Mouse (Mus musculus) C2C12 (cell line): ENCODE results near the gene Hormad2. TPM values are rescaled to one million over a fixed set of nuclear protein-coding genes. Genes with fewer than 3 reads are reported as not detected.

Source experiments
- H3K27me3 ChIP-seq: one replicate; pipeline ENCODE4 v1.6.1; 2011; ENCODE audit not compliant: control insufficient read depth, insufficient read depth, insufficient read length
- H3K36me3 ChIP-seq: one replicate; pipeline ENCODE4 v1.6.1; 2011; ENCODE audit not compliant: control insufficient read depth, insufficient read depth
- H3K4me3 ChIP-seq: one replicate; pipeline ENCODE4 v1.5.1; 2011; ENCODE audit warnings: mild to moderate bottlenecking, control low read depth; ENCODE audit not compliant: poor library complexity, insufficient read depth, severe bottlenecking
- H3K79me2 ChIP-seq: one replicate; pipeline ENCODE4 v1.6.1; 2011; ENCODE audit not compliant: control insufficient read depth, insufficient read depth
- H3K79me3 ChIP-seq: one replicate; pipeline ENCODE4 v1.6.1; 2011; ENCODE audit warnings: low read depth, control low read depth
- H3ac ChIP-seq: one replicate; pipeline ENCODE3; 2011; ENCODE audit warnings: low read depth; ENCODE audit not compliant: control insufficient read depth, insufficient read length
- CEBPB ChIP-seq: IDR thresholded peaks from one replicate; pipeline ENCODE4 v1.6.1; 2011; ENCODE audit warnings: low read depth, mild to moderate bottlenecking, control low read depth, moderate library complexity
- CTCF ChIP-seq: IDR thresholded peaks from one replicate; pipeline ENCODE4 v1.5.1; 2011; ENCODE audit not compliant: control insufficient read depth, insufficient read depth, insufficient read length
- FOSL1 ChIP-seq: IDR thresholded peaks from one replicate; pipeline ENCODE4 v1.8.0; 2011; ENCODE audit warnings: mild to moderate bottlenecking, low read length; ENCODE audit not compliant: poor library complexity, insufficient read depth, severe bottlenecking
- MAX ChIP-seq: IDR thresholded peaks from one replicate; pipeline ENCODE4 v1.6.1; 2011; ENCODE audit warnings: mild to moderate bottlenecking, control low read depth
- MYOD1 ChIP-seq: IDR thresholded peaks from one replicate; pipeline ENCODE4 v1.6.1; 2011; ENCODE audit warnings: low read depth; ENCODE audit not compliant: control insufficient read depth, insufficient read length
- MYOG ChIP-seq: IDR thresholded peaks from one replicate; pipeline ENCODE4 v1.6.1; 2011; ENCODE audit not compliant: control insufficient read depth, insufficient read length; ENCODE audit errors: extremely low read depth
- USF1 ChIP-seq: IDR thresholded peaks from one replicate; pipeline ENCODE4 v1.6.1; 2011; ENCODE audit warnings: low read depth, mild to moderate bottlenecking, control low read depth, moderate library complexity
- polyA plus RNA-seq: library from polyadenylated mRNA; unstranded; fragments of >200 nt; fragmentation: generic; extraction: Trizol; gene quantifications from one replicate; pipeline ENCODE4 v1.2.1, GENCODE M21; 2012; ENCODE audit warnings: missing spikeins

The Hormad2 gene
- polyA plus RNA-seq, 1 experiment, result not detected

GRCm38 (mm10) chr11:4482641-4483040, 41.7 kb upstream of the Hormad2 start:
- Histone ChIP-seq H3K36me3 (peaks cover 40% of the 10 kb centered on the region), H3K27me3 (no peaks in the 10 kb centered on the region)
- TF ChIP-seq MAX (no peak), USF1 (no peak), CTCF (no peak), MYOD1 (no peak), MYOG (no peak), FOSL1 (no peak)

GRCm38 (mm10) chr11:4476184-4476697, 35.3 kb upstream of the Hormad2 start:
- H3K4me3 ChIP-seq, result no peak overlapping the region
- TF ChIP-seq MAX, result no peak
- no peak for TF ChIP-seq MYOD1
- TF ChIP-seq CTCF, result no peak
- TF ChIP-seq FOSL1, result no peak
- TF ChIP-seq USF1, result no peak
- TF ChIP-seq MYOG, result no peak
- TF ChIP-seq CEBPB, result no peak

More at GRCm38 (mm10) chr11:4482641-4483040, 41.7 kb upstream of the Hormad2 start:
- Histone ChIP-seq H3K4me3 (no peak overlapping the region), H3K79me3 (no peaks in the 10 kb centered on the region), H3K79me2 (no peaks in the 10 kb centered on the region), H3ac (no peak overlapping the region)

GRCm38 (mm10) chr11:4472464-4473179, 31.7 kb upstream of the Hormad2 start:
- Histone ChIP-seq H3K4me3 (no peak overlapping the region), H3K79me3 (no peaks in the 10 kb centered on the region), H3K27me3 (no peaks in the 10 kb centered on the region), H3ac (no peak overlapping the region), H3K79me2 (no peaks in the 10 kb centered on the region), H3K36me3 (no peaks in the 10 kb centered on the region)
- no peak for TF ChIP-seq MYOD1
- no peak for TF ChIP-seq CEBPB
- no peak for TF ChIP-seq MYOG
- TF ChIP-seq FOSL1, result no peak
- no peak for TF ChIP-seq USF1
- no peak for TF ChIP-seq CTCF
- no peak for TF ChIP-seq MAX

More at GRCm38 (mm10) chr11:4476184-4476697, 35.3 kb upstream of the Hormad2 start:
- peaks cover 15% of the 10 kb centered on the region for H3K36me3 ChIP-seq
- no peaks in the 10 kb centered on the region for H3K79me3 ChIP-seq
- H3ac ChIP-seq, result no peak overlapping the region
- H3K27me3 ChIP-seq, result no peaks in the 10 kb centered on the region
- H3K79me2 ChIP-seq, result no peaks in the 10 kb centered on the region

- Histone ChIP-seq H3K4me3 (no peak overlapping the region), H3ac (no peak overlapping the region), H3K27me3 (no peaks in the 10 kb centered on the region), H3K79me3 (no peaks in the 10 kb centered on the region), H3K36me3 (no peaks in the 10 kb centered on the region), H3K79me2 (no peaks in the 10 kb centered on the region)
- TF ChIP-seq MYOG (no peak), MYOD1 (no peak), CTCF (no peak), FOSL1 (no peak), CEBPB (no peak), USF1 (no peak), MAX (no peak)
Observed at GRCm38 (mm10) chr11:4471734-4472133, 30.8 kb upstream of the Hormad2 start.

- TF ChIP-seq CEBPB (no peak), MAX (no peak), CTCF (no peak), FOSL1 (no peak), MYOD1 (no peak), USF1 (no peak), MYOG (no peak)
- Histone ChIP-seq H3K27me3 (no peaks in the 10 kb centered on the region), H3K36me3 (no peaks in the 10 kb centered on the region), H3ac (no peak overlapping the region), H3K4me3 (no peak overlapping the region), H3K79me2 (no peaks in the 10 kb centered on the region), H3K79me3 (no peaks in the 10 kb centered on the region)
Observed at GRCm38 (mm10) chr11:4471251-4471650, 30.3 kb upstream of the Hormad2 start.
